ENCODE assay signal across 10 mouse cellular contexts in the genomic region with DNA sequence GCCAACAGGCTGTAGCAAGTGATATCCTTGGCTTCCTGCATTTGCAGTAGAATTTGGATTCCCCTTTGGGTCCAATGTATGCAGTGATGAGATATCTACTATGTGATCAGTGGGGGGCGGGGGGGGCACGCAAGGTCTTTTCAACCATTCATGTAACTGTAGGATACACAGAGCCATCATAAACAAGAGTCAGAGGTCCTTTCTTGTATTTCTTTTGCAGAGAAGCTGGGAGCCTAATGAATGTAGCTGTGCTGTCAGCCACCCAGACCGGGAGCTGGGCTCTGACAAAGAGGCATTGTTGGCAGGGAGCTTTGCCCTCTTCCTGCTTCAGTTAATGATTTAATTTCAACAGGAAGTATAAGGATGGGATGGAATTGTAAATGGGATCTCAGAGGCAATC. TPM values are rescaled to one million over a fixed set of nuclear protein-coding genes. Genes with fewer than 3 reads are reported as not detected.
A peak's percentile ranks its signal among the peaks of the same experiment; 100 is the strongest.
DNase-seq lines count a peak whose midpoint lies in the region; ATAC-seq lines count a peak whose summit lies in the region.
"Had no signal": no experiment of that assay in that cellular context is flagged by ENCODE, and none has a peak within 500 bp of the region (broad histone marks: within the 10 kb centered on the region; RNA-seq: fewer than 3 reads in every experiment).

No protein-coding gene starts in this region.

- intact Hi-C loops in heart, postnatal 25 days (cut with DNase I), result no loop called here

- no peak overlapping the region for H3K4me2 ChIP-seq in hindbrain, embryonic 16.5 days (ENCODE audit: low read length)
- H3K4me2 ChIP-seq in midbrain, embryonic 14.5 days (ENCODE audit: low read length), result no peak overlapping the region

- no peaks in the 10 kb centered on the region for H3K9me3 ChIP-seq in embryonic facial prominence, embryonic 10.5 days
- H3K9me3 ChIP-seq in hindbrain, embryonic 16.5 days (ENCODE audit: control insufficient read depth, low read length), result no peaks in the 10 kb centered on the region
- H3K9me3 ChIP-seq in midbrain, embryonic 14.5 days (ENCODE audit: control insufficient read depth, low read length), result no peaks in the 10 kb centered on the region
- H3K9me3 ChIP-seq: G1E had no signal

- H3K4me1 ChIP-seq in embryonic facial prominence, embryonic 10.5 days, result peaks cover 18% of the 10 kb centered on the region
- peaks cover 6% of the 10 kb centered on the region for H3K4me1 ChIP-seq in hindbrain, embryonic 16.5 days (ENCODE audit: control insufficient read depth, insufficient read depth, low read depth, low read length)
- peaks cover 15% of the 10 kb centered on the region; the same call in 1 of the 2 replicates for H3K4me1 ChIP-seq in midbrain, embryonic 14.5 days (ENCODE audit: control insufficient read depth, insufficient read depth, low read length)

- peak overlapping the region; percentile 76 for H3K27ac ChIP-seq in embryonic facial prominence, embryonic 10.5 days (replicated peaks)
- H3K27ac ChIP-seq in hindbrain, embryonic 16.5 days (ENCODE audit: low read depth, low read length), result no peak overlapping the region
- H3K27ac ChIP-seq in midbrain, embryonic 14.5 days (replicated peaks; ENCODE audit: low read depth, low read length), result peak overlapping the region; percentile 16

- peak; percentile 32; the same call in 1 of the 2 replicates for ATAC-seq in hindbrain, embryonic 16.5 days
- ATAC-seq in midbrain, embryonic 14.5 days (ENCODE audit: low FRiP score, low TSS enrichment), result no peak

- no peak overlapping the region for H3K4me3 ChIP-seq in embryonic facial prominence, embryonic 10.5 days
- no peak overlapping the region for H3K4me3 ChIP-seq in hindbrain, embryonic 16.5 days (ENCODE audit: low read length)
- H3K4me3 ChIP-seq in midbrain, embryonic 14.5 days (replicated peaks; ENCODE audit: low read depth, low read length), result no peak overlapping the region
- H3K4me3 ChIP-seq: myocyte had no signal

- no peak overlapping the region for H3K9ac ChIP-seq in hindbrain, embryonic 16.5 days (ENCODE audit: low read depth, low read length)
- no peak overlapping the region for H3K9ac ChIP-seq in midbrain, embryonic 14.5 days (replicated peaks; ENCODE audit: low read length)

- peak; percentile 36 for DNase-seq in brain, adult 2 months (ENCODE audit: low read depth, low spot score)
- DNase-seq in embryonic facial prominence, embryonic 10.5 days (ENCODE audit: low spot score), result peak; percentile 38
- DNase-seq in midbrain, embryonic 14.5 days, result peak; percentile 52
- DNase-seq in gastrocnemius, adult 18-20 months (ENCODE audit: low spot score), result no peak
- DNase-seq in urinary bladder, postnatal 14 days (ENCODE audit: low spot score), result no peak
- no peak for DNase-seq in heart, postnatal 25 days (ENCODE audit: low spot score)
- DNase-seq: left cerebral cortex, postnatal 4 days had no signal

- no peaks in the 10 kb centered on the region; the same call in none of the 2 replicates for H3K36me3 ChIP-seq in embryonic facial prominence, embryonic 10.5 days (replicated peaks)
- no peaks in the 10 kb centered on the region for H3K36me3 ChIP-seq in hindbrain, embryonic 16.5 days (ENCODE audit: control insufficient read depth, insufficient read depth, low read length)
- no peaks in the 10 kb centered on the region for H3K36me3 ChIP-seq in midbrain, embryonic 14.5 days (ENCODE audit: control insufficient read depth, insufficient read depth, low read length)

- H3K27me3 ChIP-seq in embryonic facial prominence, embryonic 10.5 days (replicated peaks; ENCODE audit: low read depth, poor library complexity, severe bottlenecking), result no peaks in the 10 kb centered on the region
- H3K27me3 ChIP-seq in hindbrain, embryonic 16.5 days (replicated peaks; ENCODE audit: control insufficient read depth, insufficient read depth, low read length), result no peaks in the 10 kb centered on the region
- no peaks in the 10 kb centered on the region for H3K27me3 ChIP-seq in midbrain, embryonic 14.5 days (ENCODE audit: control insufficient read depth, insufficient read depth, low read length)

- WGBS in embryonic facial prominence, embryonic 10.5 days, result 22% methylated on average over 3 of the region's 3 CpGs
- 17% methylated on average over 3 of the region's 3 CpGs for WGBS in hindbrain, embryonic 16.5 days
- 25% methylated on average over 3 of the region's 3 CpGs for WGBS in midbrain, embryonic 14.5 days

RNA-seq across cellular contexts. Expression of gene Dhx36, which starts 52.7 kb away (rescaled TPM):
- polyA plus RNA-seq in embryonic facial prominence, embryonic 10.5 days (2016; fragmentation: Nextera tagmentation; extraction: Ambion mirVana), result 34.0 and 34.4 TPM in 2 replicates
- 23.3 and 36.2 TPM in 2 replicates for polyA plus RNA-seq in hindbrain, embryonic 16.5 days (2015; fragmentation: Nextera tagmentation; extraction: Ambion mirVana)
- 65.1 and 65.8 TPM in 2 replicates for polyA plus RNA-seq in midbrain, embryonic 14.5 days (2014; fragmentation: Nextera tagmentation; extraction: Ambion mirVana)
- 10 to 100 TPM; 13.9 to 15.3 TPM for total RNA-seq in gastrocnemius, adult 18-20 months (2021)
- 10 to 100 TPM; 16.7 to 18.1 TPM for total RNA-seq in heart, postnatal 25 days (2021)

Comparison
In these comparisons a context has a peak if more than half of its experiments do, and no peak if none do; other contexts are left out.
1. DNase-seq: peak in brain, adult 2 months (single experiment), embryonic facial prominence, embryonic 10.5 days (single experiment) and midbrain, embryonic 14.5 days (single experiment); none in gastrocnemius, adult 18-20 months (single experiment), urinary bladder, postnatal 14 days (single experiment) and heart, postnatal 25 days (single experiment).